Mouse (Mus musculus) thymus, postnatal 0 days (tissue): Measurements from ENCODE around the gene Adipor2. TPM values are rescaled to one million over a fixed set of nuclear protein-coding genes. Genes with fewer than 3 reads are reported as not detected.

Experiments used
- DNase-seq: peaks from one replicate; pipeline ENCODE4 v3.0.0-alpha.2; 2015; ENCODE audit warnings: low spot score
- polyA plus RNA-seq: library from polyadenylated mRNA; unstranded; fragments of >200 nt; fragmentation: Nextera tagmentation; extraction: Ambion mirVana; gene quantifications from 2 replicates; pipeline ENCODE4 v1.2.1, GENCODE M21; 2015

Adipor2 gene
- polyA plus RNA-seq, 1 experiment from 2014 or later: 51.4 TPM

DNA sequence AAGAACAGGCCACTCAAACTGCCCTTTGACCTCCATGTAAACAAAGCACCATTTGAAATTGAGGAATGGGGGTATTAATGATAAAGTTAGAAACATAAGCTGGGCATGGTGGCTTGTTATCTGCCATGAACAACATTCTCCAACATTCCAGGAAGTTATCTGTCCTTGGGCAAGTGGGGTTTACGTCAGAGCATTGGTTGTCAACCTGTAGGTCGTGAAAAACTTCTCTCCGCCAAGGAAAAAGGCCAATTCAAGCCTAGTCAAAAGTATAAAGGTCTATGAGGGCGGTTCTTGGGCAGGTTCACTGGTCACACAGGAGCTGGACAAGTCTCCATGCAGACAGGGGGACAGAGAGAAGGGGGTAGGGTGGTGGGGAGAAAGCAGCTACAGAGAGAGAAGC is 3.5 kb upstream of the Adipor2 start:
- DNase-seq: no peak

DNA sequence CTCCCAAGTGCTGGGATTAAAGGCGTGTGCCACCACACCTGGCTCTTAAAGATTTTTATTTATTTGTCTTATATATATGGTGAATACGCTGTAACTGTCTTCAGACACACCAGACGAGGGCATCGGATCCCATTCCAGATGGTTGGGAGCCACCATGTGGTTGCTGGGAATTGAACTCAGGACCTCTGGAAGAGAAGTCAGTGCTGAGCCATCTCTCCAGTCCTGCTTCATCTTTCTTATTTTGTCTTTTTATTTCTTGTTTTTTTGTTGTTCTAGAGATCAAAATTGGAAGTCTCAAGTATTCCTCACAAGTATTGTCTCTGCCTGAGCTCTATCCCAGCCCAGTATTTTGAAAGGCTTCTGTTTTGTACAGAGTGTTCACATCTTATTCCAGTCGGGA is 2.9 kb upstream of the Adipor2 start:
- no peak for DNase-seq

DNA sequence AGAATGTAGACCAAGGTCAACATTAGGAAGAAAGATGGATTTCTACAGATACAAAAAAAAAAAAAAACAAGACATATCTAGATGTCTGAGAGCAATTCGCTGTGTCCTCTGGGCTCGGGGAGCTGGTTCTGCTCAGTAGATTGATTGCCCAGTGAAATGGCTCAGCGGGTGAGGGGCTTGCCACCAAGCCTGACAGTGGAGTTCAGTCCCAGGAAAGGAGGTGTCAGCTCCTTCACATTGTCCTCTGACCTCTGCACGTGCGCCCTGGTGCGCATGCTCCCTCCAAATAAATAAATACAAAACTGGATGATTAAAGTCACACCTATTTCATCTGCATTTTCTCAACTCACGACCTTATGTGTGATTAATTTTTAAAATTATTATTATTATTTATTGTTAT is 1.9 kb upstream of the Adipor2 start:
- DNase-seq: no peak

DNA sequence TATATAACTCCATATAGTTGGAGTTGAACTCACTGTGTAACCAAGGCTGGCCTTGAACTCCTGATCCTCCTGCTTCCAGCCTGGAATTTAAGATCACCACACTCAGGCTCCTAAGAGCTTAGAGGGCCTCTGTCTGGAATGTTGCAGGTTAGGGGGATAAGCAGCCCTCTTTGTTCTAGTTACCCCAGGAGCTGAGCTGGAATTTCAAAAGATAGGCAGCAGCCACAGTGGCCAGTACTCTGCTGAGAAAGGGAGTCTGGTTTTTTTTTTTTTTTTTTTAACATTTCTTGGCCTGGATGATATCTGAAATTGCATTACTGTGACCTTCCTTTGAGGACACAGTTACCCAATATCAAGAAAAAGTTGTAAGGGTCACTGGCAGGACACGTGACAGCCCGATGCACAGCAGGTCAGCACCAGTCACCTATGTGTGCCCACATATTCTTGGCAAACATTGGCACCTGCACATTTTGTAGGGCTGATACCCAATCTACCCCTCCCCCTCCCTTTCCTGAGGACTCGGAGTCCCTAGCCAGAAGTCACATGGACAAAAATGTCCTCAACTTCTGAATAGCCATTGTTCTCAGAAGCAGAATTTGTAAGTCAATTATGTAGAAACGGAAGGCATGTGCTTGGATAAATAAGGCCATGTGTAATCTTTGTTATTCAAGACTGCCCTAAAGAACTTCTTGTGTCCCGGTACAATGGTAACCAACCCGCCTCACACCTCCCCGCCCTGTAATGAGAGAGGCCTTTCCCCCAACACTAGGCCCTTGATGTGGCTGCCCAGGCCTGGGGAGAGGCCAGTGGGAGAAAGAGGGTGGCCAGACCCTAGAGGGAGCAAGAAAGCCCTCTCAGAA is 1.1 kb upstream of the Adipor2 start:
- DNase-seq: no peak

DNA sequence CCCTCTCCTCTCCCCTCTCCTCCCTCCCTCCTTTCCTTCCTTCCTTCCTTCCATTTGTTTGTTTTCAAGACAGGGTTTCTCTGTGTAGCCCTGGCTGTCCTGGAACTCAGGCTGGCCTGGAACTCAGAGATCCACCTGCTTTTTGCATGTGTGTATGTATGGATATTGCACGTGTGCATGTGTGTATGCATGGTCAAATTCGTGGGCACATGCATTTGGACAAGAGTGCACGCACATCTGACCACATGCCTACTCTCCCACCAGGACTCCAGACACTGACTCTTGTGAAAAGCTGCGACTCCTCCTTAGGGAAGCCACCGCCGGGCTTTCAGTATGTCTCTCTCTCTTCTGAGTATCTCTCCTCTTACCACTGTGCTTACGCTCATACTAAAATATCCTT is 317 bp upstream of the Adipor2 start:
- no peak for DNase-seq

DNA sequence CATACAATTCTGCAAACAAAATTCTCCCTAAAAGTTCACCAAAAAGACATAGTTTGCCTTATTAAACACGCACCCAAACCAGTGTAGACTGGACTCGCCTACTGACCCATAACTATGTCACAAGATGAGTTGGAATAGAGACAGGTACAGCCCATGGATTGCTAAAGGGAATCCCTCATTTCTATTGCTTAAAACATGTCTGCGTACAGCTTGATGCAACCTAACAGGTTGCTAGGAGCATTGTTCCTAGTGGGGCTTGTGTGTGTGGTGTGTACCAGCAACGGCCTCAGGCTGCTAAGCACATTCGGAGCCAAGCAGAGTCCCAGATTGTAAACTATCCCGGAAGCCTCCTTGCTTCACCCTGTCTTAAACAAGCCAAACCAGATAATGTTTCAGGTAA is 861 bp downstream of the Adipor2 start:
- DNase-seq: no peak

DNA sequence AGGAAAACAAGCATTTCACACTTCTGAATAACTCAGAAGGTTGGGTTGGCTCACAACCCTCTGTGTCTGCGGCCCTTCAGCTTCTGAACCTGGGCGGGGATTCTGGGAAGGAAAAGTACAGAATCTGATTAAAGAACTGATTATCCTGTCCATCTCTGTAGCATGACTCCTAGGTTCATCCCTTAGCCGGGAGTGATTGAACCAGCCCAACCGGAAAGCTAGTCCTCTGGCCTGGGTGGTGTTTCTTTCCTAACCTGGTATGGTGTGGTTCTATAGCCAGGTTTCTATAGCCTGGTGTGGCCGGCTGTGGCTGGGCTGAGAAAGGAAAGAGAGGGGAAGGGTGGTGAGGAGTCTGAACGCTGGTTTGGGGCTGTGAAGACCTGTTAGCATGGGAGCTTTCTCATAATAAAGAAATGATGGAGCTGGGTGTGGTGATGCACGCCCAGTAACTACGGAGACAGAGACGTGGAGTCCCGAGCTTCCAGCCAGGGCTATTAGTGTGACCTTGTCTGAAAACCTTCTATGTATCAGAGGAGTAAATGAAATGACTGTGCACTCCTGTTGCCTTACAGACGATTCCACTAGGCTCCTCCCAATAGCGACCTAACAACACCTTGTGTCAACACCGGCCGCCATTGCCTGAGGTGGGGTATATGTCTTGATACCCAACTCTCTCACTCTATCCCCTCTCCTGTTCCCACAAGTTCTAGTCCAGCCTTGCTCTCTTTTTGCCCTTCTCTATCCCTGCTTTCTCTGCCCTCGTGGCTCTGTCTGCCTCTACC is 3.1 kb downstream of the Adipor2 start:
- DNase-seq: no peak

DNA sequence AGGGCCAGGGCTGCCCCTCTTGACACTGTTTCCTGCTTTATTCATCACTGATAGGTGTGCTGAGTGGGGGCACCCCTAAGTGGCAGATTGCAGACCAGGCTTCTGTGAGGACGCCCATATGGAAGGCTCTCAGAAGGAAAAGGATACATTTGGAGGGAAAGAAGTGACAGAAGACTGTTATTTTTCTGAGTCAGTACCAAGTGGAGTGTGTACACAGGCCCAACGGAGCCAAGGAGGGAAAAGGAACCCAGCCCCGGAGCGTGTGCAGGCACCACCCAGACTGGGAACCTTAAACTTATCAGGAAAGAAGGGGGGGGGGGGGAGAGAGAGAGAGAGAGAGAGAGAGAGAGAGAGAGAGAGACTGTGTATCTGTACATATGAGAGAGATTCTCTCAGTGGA is 4.9 kb downstream of the Adipor2 start:
- no peak for DNase-seq

DNA sequence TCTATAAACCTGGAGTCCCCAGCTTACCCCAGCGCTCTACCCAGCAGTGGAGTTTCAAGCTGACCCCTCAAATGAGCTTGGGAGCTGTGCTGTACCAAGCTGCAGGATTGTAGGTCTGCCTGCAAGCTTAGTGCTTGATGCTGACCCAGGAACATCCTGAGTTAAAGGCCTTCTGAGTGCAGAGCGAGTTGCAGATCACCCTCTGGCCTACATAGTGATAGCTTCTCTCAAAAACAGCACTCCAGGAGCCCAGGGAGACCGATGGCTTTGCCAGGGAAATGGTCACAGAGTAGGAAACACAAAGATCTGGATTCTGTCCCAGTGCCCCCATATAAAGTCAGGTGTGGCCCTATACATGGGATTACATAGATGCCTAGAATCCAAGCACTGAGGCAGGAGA is 6.0 kb downstream of the Adipor2 start:
- no peak for DNase-seq

DNA sequence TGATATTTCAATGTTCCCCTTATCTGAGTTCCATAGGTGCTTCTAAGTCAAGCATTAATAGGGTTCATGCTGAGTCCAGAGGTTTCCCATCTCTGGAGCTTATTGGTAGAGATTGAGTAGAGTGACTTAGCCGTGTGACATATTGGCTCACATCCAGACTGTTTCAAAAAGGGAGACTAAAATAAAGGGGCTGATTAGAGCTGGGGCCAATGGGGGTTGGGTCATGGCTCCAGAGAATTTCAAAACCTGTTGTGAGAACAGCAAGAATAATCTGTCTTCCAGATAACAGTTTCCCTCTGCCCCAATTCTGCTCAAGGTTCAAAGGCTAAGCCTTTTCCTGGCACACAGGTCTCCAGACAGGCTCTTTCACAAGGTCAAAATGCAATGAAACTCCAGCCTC is 7.7 kb downstream of the Adipor2 start:
- DNase-seq: no peak

DNA sequence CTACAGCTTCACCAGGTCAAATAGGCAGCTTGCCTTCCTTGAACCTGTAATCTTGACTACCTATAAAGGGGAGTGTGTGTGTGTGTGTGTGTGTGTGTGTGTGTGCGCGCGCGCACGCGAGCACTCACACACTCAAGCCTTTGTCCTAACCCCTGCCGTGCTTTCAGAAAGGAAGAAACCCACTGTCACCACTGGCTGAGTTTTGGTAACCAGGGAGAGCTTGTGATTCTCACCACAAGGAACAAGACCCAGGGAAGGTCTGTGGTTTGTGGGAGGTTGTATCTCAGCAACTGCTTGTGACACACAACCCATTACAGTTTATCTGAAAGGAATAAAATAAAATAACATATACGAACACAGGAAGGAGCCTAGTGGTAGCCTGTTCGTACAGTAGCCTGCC is 8.9 kb downstream of the Adipor2 start:
- peak; percentile 35 for DNase-seq

DNA sequence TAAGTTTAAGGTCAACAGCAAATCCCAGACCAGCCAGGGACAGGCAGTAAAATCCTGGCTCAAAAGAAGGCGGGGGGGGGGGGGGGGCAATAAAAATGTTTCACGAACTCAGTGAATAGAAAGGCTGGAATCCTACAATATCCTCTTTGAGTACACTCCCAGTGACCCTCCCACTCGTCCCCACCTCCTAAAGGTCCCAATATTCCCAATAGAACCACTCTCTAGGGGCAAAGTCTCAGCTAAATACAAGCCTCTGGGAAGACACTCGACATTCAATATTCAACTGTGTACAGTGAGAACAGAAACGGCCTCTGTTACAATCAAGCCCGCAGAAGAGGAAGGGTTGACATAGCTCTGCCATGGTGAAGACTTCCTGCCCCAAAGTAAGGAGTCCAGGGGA is 9.7 kb downstream of the Adipor2 start:
- no peak for DNase-seq

DNA sequence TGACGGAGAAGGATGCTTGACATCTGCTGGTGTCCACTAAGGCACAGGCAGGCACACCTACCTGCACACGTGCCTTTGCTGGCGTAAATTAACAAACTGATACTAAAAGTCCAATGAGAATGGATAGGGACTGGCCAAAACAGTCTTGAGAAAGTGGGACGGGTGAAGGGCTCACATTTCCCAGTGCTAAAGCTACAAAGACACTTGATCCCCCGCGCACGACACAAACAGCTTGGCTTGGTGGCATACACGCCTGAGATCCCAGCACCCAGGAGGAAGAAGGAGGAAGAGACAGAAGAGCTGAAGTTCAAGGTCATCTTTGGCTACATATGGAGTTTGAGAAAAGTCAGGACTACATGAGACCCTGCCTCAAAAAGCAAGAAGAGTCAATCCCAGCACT is 11.0 kb downstream of the Adipor2 start:
- DNase-seq: no peak

DNA sequence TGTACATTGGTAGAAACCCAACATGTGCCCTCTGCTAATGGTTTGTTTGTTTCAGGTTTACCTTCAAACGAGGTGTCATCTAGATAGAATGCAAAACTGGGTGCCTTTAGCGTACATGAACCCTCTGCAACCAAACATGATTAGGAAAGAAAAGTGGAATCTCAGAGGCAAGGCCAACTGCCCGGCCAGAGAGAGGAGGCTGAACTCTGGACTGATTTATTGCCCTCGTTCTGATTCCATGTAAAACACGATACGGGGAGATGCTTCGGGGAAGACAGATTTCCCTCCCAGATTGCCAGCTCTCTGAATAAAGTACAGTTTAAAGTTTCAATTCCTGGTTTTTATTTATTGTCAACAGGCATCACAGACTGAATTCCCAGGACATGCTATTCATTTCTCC is 12.2 kb downstream of the Adipor2 start:
- DNase-seq: no peak

DNA sequence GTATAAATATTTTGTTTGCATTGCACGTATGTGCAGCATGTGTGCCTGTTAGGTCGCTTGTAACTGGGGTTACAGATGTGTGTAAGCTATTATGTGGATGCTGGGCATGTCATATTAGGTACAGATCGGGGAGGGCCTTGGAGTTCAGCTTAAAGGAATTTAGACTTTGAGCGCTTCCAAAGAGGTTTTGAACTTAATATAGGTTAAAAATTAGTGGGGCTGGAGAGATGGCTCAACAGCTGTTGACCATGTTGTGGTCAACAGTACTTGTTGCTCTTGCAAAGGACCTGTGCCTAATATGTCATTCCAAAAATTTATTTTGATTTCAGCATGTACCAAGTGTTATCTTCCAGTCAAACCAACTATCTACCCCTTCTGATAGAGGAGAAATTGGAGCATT is 12.7 kb downstream of the Adipor2 start:
- DNase-seq: no peak

DNA sequence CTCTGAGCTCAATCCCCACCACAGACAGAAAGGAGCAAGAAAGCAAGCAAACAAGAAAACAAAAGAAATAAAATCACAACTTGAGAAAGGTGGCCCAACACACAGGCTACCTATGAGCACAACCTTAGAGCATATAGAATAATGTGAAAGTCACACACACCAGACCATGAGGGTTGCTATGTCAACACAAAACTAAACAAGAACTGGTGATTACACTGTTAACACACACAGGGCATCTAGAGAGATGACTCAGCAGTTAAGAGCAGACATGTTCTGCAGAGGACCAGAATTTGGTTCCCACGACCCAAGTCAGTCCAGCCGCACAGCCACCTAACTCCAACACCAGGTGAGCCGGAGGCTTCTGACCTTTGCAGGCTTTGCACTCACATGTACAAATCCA is 14.5 kb downstream of the Adipor2 start:
- no peak for DNase-seq

DNA sequence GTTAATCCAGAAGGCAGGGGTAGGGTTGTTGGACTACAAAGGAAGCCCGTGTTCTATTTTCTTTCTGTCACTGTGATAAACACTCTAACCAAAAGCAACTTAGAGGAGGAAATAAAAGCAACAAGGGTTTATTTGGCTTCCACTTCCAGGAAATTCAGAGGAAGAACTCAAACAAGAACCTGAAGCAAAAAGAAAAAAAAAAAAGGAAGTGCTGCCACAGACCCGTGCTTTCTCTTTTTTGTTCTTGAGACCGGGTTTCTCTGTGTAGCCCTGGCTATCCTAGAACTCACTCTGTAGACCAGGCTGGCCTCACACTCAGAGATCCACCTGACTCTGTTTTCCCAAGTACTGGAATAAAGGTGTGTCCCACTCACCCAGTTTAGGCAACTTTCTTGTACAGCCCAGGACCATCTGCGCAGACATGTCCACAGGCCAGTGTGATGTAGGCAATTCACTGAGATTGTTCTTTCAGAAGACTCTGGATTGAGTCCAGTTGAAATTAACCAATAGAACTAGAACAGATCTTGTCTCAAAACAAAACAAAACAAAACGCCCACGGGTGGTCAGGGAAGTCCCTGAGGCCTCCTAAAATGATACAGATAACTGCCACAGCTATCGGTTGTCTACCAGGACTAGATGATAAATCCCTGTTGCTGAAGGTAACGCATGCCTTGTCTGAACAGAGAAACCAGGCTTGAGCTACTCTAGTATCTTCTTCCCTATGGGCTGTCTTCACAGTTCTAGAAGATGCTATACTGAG is 15.8 kb downstream of the Adipor2 start:
- no peak for DNase-seq

DNA sequence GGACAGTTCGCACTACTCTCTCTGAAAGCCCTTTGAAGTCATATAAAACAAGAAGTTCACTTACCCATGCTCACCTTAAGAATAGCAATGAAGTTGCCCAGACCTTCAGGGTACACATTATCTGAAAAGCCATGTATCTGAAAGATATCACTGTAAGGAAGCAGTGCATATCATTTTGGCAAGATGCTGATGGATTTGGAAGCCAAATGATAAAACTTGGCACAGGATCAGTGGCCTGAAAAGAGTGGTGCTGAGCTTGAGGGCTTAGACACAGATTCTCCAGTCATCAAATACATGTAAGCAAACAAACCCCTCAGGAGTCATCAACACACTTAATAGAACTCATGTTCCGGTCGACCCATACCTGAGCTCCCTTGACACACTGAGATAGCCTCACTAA is 16.9 kb downstream of the Adipor2 start:
- no peak for DNase-seq

DNA sequence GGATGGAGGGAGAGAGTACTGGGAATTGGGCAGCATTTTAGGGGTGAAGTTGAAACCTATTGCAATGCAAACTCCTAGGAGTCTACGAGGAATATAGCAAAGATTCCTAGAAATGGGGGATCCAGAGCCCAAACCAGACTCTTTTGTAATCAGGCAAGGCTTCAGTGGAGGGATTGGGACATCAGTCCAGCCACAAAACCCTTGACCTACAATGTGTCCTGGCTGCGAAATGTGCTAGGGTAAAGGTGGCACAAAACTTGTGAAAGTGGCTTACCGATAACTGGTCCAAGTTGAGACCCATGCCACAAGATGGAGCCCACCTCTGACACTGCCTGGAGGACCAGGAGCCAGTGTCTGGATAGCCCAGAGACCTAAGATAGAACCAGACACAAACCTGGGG is 18.1 kb downstream of the Adipor2 start:
- no peak for DNase-seq

DNA sequence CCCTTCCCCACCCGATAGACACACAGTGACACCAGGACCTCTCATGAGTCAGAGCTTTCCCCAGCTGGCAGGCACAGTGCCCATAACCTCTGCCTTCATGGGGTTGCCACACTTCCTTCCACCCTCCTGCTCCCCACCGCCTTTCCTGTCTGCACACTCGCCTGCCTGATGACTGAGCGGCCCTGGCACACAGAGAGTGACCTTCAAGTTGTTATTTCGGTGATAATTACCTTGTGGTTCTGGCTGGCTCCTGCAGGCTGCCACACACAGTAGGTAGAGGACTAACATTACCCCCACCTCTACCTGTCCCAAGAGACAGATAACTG is 21.2 kb downstream of the Adipor2 start:
- peak; percentile 66 for DNase-seq

DNA sequence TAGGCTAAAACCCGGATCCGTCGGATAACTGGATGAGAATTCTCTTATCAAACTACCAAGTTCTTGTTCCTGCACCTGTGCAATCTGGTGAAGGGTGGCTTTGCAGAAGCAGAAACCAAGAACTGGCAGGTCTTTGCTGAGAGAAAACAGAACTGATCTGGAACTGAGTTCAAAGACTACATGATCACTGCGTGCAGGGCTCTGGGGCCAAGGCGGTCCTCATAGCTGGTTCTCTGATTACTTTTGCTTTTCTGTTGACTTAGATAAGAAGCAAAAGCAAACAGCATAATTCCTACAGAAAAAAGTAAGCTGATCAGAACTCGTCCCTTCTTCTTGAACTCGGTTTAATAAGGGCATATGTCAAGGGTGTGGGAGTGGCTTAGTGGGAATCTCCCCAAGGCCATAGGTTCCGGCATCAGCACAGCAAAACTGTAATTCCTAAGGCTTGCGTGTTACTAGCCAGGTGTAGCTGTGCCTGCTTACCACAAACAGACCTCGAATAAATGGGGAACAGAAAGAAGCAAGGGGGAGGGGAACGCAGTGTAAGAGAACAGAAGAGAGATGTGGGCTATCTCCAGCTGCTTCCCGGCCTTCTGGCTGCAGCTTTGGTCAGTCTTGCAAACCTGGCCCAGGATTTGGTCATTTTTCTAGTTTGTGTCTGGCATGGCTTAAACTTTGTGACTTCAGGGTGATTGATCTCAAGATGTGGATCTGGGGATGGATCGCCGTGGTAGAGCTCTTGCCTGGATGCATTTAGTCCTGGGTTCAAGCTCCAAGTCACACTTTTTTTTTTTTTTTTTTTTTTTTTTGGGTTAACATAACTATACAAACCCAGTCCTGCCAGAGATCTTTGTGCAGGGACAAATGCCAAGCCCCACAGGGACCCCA is 21.8 kb downstream of the Adipor2 start:
- DNase-seq: peak; percentile 57
